Mouse (Mus musculus) gastrocnemius, postnatal 14 days (tissue): ENCODE data around the gene Olfr474. TPM values are rescaled to one million over a fixed set of nuclear protein-coding genes. Genes with fewer than 3 reads are reported as not detected.
"Not testable (repeated sequence)": the region's sequence is repeated elsewhere in the genome, so short reads cannot be mapped to it uniquely, and the experiment has no call there.

Source experiments
- DNase-seq: peaks from one replicate; pipeline ENCODE4 v3.0.0; 2021; ENCODE audit warnings: mixed read lengths
- intact Hi-C: fragments of 180-260 bp; cut with DNase I; formaldehyde crosslinking; loops from one replicate; pipeline ENCODE4 v1.15.1; 2025; ENCODE audit warnings: low total_unique reads
- long read RNA-seq, 2 experiments: library from polyadenylated mRNA; stranded (forward); transcript quantifications; one replicate each; pipeline ENCODE4 v2.0.0; 2021
- total RNA-seq, 2 experiments: library from RNA; stranded (reverse); gene quantifications; 2 replicates each; pipeline ENCODE4 v1.2.3; 2021

The Olfr474 gene
- total RNA-seq, result not detected
- long read RNA-seq, experiment 1, result 0 reads
- long read RNA-seq, experiment 2, result 0 reads

DNA sequence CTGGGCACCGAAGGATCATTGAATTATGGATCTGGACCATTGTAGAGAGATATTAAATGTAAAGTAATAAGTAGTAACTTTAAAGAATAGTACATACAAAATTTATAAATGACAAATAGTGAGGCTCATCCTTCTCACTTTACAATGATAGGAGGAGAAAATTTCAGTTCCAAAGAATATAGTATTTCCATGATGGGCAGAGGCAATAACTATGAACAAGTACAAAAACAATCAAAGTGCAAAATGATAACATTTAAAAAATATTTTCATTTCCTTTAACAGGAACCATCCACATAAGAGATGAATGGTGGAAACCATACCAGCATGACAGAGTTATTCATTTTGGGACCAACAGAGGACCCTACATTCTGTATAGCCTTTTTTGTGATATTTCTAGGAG lies at the start of gene Olfr474:
TSS of gene Olfr474 (plus strand) at position 301 of the 400 bp plus-strand sequence.
- intact Hi-C loops, result no loop called here
- no peak for DNase-seq

- DNase-seq, result no peak
- intact Hi-C loops, result no loop called here
Measured at GRCm38 (mm10) chr7:107930146-107930545, 24.3 kb upstream of the Olfr474 start, which contains the start of gene Olfr473. Olfr473 (plus strand) TSS chr7:107930446.

- DNase-seq, intact Hi-C loops: not testable (repeated sequence)
Measured at GRCm38 (mm10) chr7:107952539-107952938, 1.9 kb upstream of the Olfr474 start.

DNA sequence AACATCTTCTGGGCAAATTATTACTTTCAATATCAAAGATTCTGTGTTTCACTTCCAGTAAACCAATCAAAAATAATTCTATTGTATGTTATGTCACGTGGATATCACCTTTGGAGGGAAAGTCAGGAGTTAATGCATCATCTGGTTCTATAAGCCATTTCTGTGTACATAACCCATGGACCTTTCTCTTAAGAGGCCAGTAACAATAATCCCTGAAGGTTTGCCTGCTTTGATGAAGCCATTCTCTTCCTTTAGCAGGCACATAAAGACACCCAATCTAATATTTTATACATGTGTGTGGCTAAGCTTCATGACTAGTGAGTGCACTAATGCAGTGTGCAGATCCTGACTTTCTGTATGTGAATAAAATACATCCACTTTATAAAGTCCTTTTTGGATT lies 10.1 kb downstream of the Olfr474 start, which contains the start of gene Olfr476:
TSS of gene Olfr476 (plus strand) at position 301 of the 400 bp plus-strand sequence.
- intact Hi-C loops, result no loop called here
- DNase-seq, result no peak

- intact Hi-C loops, result no loop called here
- DNase-seq, result no peak
Measured at GRCm38 (mm10) chr7:107986393-107986792, 31.9 kb downstream of the Olfr474 start, which contains the start of gene Olfr477. Olfr477 (plus strand) TSS chr7:107986693.

Other genes starting within 250 kb of the Olfr474 start
- gene Cyb5r2, start 196.6 kb upstream of the Olfr474 start, total RNA-seq, result under 1 TPM in 1 of 2 experiments, not detected in 1; 0.35 TPM
- not detected for gene Ovch2, start 153.4 kb upstream of the Olfr474 start, total RNA-seq
- not detected for gene Olfr467, start 142.4 kb upstream of the Olfr474 start, total RNA-seq
- not detected for gene Olfr469, start 129.1 kb upstream of the Olfr474 start, total RNA-seq
- not detected for gene Olfr470, start 107.2 kb upstream of the Olfr474 start, total RNA-seq
- gene Olfr472, start 56.7 kb upstream of the Olfr474 start, total RNA-seq, result not detected
- not detected for gene Olfr473, start 24.2 kb upstream of the Olfr474 start, total RNA-seq
- not detected for gene Olfr476, start 10.2 kb downstream of the Olfr474 start, total RNA-seq
- not detected for gene Olfr477, start 32.0 kb downstream of the Olfr474 start, total RNA-seq
- not detected for gene Olfr478, start 79.3 kb downstream of the Olfr474 start, total RNA-seq
- not detected for gene Olfr479, start 96.0 kb downstream of the Olfr474 start, total RNA-seq
- not detected for gene Olfr480, start 112.7 kb downstream of the Olfr474 start, total RNA-seq
- not detected for gene Olfr481, start 125.2 kb downstream of the Olfr474 start, total RNA-seq
- gene Olfr482, start 142.9 kb downstream of the Olfr474 start, total RNA-seq, result 1 to 10 TPM in 1 of 2 experiments, under 1 TPM in 1; 0.76 to 1.1 TPM
- gene Olfr483, start 146.2 kb downstream of the Olfr474 start, total RNA-seq, result not detected
- not detected for gene Olfr484, start 172.8 kb downstream of the Olfr474 start, total RNA-seq
- gene Olfr485, start 205.2 kb downstream of the Olfr474 start, total RNA-seq, result not detected
- not detected for gene Olfr486, start 218.1 kb downstream of the Olfr474 start, total RNA-seq